Mouse (Mus musculus): ENCODE results near the gene Dis3.

Dis3 gene

GRCm38 (mm10) chr14:99099267-99099966 lies at the start of gene Dis3, which contains the start of gene Pibf1:
Gene Dis3, minus strand, starts transcription at chr14:99099770.
Gene Pibf1, plus strand, starts transcription at chr14:99099424.
- DNase-seq = peak; percentile 99

DNA sequence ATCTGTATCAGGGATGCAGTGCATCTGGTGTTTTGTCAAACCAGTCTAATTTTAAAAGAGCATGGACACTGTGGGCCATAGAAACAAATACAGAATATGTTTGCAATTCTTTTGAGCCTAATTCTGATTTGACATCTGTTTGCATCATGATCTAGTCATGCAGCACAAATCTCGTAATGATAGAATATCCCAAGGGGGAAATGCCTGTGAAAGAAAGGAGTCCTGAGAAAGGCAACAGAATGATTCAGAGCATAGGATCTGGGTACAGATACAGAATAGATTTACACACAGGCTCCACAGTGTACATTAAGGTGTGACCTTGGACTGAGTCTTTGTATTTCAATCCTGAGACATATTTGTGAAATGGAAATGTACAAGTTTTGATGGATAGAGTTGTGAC lies 47.3 kb upstream of the Dis3 start:
- DNase-seq = no peak

DNA sequence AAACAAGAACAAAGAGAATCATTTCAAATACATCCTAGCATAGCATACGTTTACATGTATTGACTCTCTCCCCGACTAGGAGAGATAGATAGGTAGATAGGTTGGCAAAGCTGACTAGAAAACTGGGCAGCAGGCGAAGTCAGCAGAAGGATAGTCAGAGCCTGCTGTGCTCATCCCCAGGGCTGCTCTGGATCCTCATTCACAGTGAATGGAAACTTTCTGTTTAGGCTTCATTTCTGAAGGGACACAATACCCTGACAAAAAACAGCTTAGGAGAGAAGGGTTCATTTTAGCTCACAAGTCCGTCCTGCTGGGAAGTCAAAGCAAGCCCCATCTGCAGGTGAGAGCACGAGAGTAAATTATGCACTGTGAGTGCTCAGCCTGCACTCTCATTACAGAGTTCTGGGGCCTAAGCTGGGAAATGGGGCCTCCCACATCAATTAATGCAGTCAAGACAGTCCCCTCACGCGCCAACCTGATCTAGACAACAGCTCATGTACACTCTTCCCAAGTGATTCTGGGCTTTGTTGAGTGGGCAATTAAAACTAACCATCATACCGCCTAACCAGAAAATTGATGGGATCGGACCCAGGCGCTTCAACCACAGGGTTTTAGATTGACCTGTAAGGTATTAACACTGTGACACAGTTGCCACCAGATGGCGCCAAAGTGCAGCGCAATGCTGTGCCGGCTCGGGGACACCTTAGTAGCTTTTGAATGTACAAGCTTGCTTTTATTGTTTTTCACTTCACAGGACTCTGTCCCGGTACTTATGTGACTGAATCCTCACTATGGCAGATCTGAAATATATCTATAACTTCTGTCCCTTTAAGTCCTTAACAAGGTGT lies 42.4 kb upstream of the Dis3 start:
- peak; percentile 76 for DNase-seq

DNA sequence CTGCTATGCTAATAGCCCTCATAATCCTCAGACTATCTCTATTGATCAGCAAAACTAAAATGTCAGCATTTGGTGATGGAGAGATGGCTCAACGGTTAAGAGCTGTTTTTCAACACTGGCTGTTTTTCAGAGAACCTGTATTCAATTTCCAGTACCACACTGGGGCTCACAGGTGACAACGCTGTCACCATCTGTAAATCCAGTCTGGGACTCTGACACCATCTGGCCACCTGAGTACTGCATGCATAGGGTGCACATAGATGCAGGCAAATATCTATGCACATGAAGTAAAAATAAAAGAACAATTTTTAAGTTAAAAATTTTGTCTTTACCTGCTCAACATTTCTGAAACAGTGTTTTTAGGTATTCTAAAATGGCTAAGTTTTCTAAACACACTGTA lies 40.5 kb upstream of the Dis3 start:
- DNase-seq = peak; percentile 11

GRCm38 (mm10) chr14:99136297-99136696 lies 36.7 kb upstream of the Dis3 start:
- DNase-seq = no peak

GRCm38 (mm10) chr14:99135761-99136160 lies 36.2 kb upstream of the Dis3 start:
- no peak for DNase-seq

DNA sequence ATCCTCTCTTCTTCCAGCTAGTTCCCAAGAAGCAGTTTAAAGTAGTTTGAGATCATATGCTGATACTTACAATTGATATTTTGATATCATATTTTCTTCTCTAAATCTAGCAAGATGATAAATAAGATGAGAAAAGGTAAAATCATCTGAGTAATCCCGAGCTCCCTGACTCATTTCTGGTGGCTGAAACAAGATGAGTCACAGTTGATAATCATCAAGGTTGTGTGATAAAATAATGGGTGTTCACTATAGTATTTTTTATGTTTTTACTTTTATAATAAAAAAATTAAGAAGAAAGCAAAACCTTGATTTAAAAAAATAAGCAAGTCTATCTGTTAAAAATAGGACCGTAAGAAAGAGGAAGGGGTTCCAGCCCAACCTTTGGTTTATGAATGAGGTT lies 34.5 kb upstream of the Dis3 start:
- no peak for DNase-seq

- no peak for DNase-seq
Measured at GRCm38 (mm10) chr14:99129050-99129449, 29.5 kb upstream of the Dis3 start.

DNA sequence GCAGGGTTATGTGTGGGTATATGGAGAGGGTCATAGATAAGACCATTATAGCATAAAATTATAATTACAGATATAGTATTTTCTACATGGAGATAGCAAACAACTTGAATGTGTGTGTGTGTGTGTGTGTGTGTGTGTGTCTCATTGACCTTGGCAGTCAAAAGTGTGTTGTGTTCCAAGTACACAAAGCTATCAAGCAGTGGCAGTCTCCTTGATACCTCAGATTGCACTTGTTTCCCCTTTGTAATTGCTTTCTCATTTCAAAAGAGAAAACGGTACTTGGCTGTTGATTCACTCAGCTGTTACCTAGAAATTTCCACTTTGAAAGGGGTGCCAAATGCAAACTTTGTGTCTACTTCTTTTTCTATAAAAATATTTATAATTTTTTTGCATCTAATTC lies 27.9 kb upstream of the Dis3 start:
- no peak for DNase-seq

- DNase-seq = no peak
Measured at GRCm38 (mm10) chr14:99126713-99127112, 27.1 kb upstream of the Dis3 start.

- DNase-seq = no peak
Measured at GRCm38 (mm10) chr14:99124076-99124475, 24.5 kb upstream of the Dis3 start.

DNA sequence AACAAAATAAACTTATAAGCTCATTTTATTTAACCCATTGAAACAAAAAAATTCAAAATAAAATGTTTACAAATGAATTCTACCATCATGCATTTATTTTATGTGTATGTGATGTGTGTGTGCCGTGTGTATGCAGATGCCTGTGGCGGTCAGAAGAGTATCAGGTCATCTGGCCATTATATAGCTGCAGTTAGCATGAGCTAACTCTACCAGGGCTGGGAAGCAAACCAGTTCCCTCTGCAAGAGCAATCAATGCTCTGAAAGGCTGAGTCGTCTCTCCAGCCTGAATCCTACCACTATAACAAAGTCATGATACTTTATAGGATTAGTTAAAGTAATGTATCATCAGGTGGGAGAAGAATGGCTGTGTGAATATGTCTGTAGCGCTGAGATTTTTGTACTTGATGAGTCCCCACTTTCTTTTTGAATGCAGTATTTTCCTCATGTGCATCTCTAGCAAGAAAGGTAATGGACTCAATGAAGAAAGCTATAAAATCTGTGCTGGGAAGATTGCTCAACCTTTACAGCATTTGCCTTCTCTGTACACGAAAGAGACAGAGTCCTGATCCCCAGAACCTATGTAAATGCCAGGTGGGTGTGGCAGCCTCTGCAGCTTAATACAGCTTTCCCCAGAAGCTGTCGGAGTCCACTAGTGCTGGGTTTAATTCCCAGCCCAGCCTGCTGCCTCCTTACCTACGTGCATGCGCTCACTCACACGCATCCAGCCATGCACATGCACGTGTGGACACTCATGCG lies 22.2 kb upstream of the Dis3 start:
- DNase-seq = no peak

- DNase-seq = no peak
Measured at GRCm38 (mm10) chr14:99117576-99117975, 18.0 kb upstream of the Dis3 start.

GRCm38 (mm10) chr14:99108762-99109161 lies 9.2 kb upstream of the Dis3 start:
- no peak for DNase-seq

DNA sequence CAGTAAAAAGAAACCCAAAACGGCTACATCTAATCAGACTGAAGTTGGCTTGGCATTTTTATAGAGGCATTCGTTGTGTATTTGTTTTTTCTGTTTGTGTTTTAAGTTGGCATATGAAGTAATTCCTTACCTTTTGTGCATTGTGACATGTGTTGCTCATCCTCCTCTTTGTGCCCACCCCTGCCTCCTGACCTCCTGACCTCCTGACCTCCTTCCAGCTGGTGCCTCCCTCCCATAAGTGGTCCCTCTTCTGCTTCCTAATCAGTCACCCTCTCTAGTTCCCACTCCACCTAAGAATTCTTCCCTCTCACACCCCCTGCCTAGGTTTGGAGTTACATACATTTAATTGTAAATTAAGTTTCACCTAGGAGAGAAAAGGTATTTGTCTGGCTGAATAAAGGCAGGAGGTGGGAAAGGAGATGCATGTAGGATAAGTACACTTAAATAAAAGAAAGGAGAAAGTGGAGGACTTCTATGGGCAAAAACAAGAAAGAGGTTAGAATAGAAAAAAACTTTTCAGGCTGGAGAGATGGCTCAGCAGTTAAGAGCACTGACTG lies 8.1 kb upstream of the Dis3 start:
- DNase-seq = no peak

GRCm38 (mm10) chr14:99106671-99107070 lies 7.1 kb upstream of the Dis3 start:
- DNase-seq = no peak

GRCm38 (mm10) chr14:99104542-99105123 lies 5.1 kb upstream of the Dis3 start:
- DNase-seq = no peak

- no peak for DNase-seq
Measured at GRCm38 (mm10) chr14:99103050-99103449, 3.5 kb upstream of the Dis3 start.

DNA sequence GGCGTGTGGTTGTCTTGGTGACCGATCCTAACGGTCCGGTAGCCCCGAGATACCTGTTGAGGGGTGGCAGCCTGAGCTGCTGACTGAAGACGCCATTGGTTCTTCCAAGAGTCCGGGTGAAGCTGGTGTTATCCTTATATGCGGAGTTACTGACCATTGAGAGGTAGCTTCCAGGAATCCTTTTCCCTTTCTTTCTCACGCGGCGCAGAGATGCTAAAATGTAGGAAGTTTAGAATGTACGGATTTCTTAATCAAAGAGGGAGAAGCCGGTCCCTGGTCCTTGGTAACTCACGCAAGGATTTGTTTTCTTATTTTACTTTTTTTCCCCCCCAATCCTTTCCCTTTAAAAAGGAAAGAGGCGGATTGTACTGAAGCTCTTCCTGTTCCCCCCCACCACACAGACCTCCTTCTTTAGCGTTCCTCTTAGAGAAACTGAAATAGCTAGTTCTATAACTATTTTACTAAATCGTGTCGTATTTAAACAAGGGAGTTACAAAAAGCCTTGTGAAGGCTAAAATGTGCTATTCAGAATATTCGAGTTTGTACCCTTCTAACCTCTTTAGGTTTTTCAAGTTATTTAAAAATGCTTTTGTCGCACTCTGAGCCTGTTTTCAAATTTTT lies 507 bp upstream of the Dis3 start:
- DNase-seq = no peak

GRCm38 (mm10) chr14:99088947-99089346 lies 10.6 kb downstream of the Dis3 start:
- no peak for DNase-seq

DNA sequence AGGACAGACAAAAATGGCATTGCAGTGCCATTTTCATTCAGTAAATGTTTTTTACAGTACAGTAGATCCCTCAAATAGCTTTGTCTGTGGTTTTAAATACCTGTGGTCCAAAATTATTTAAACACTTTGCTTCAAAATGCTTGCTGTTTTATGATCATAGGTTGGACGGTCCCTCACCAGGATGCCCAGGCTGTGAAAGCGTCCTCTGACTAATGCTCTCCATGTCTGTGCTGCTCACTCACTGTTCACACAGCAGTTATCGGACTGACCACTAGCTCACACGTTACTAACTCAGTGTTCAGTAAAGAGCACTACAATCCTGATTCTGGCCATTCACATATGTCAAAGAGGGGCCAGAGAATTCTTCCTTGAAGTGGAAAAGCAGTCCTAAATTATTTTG lies 28.4 kb downstream of the Dis3 start:
- DNase-seq = no peak

DNA sequence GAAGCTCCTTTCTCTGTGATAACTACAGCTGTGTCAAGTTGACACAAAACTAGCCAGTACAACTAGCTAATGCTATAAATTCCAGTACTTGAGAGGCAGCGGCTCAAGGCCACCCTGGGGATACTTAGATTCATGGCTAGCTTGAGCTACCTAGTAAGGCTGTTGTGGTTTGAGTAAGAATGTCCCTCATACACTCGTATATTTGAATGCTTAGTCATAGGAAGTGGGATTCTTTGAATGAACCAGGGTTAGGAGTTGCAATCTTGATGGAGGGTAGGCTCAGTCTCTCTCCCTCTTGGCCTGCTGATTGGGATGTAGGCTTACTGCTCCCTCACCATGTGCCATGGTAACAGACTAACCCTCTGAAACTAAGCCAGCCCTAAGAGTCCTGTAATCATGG lies 36.5 kb downstream of the Dis3 start:
- no peak for DNase-seq

Data from cerebellum, adult 8-10 months (tissue).